Mouse (Mus musculus): Measurements from ENCODE around the gene Tmem94.

DNA sequence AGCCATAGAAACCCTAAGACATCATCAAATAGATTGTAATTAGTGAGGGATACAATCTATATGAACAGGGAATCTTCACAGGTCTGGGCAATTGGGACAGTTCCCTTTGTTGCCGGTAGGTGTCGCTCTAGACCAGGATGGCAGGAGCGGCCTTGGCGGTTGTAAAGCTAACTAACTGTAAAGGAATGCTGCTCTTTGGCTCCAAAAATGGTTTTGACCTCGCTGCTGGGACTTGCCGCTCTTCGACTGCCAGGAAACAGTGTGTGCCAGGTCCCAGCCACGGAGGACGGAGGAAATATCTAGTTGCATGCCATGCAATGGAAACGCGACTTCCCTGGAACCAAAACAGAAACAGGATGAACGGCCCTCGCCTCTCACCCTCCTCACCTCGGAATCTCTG, 42.6 kb upstream of the Tmem94 start:
- peak; percentile 77 for TF ChIP-seq CTCF (IDR thresholded peaks at IDR 0.05; ENCODE audit: control insufficient read depth, insufficient read depth, insufficient read length)
- no peak for TF ChIP-seq MAX (IDR thresholded peaks at IDR 0.05)
